Mouse (Mus musculus) stomach, embryonic 16.5 days (tissue): Measurements from ENCODE around the gene Shroom4. TPM values are rescaled to one million over a fixed set of nuclear protein-coding genes. Genes with fewer than 3 reads are reported as not detected.
"Not testable (repeated sequence)": the region's sequence is repeated elsewhere in the genome, so short reads cannot be mapped to it uniquely, and the experiment has no call there.

Source experiments
- ATAC-seq: fragments of 200-750 bp; cut with Nextera tagmentation; 2 replicates; pipeline ENCODE4 v1.8.0; 2017; ENCODE audit warnings: moderate number of reproducible peaks, moderate TSS enrichment; ENCODE audit not compliant: insufficient read depth, low FRiP score
- H3K27ac ChIP-seq: fragments of 300-500 bp; sonication (generic); 2 replicates; pipeline ENCODE4 v1.5.1; 2014; ENCODE audit warnings: low read length
- H3K27me3 ChIP-seq: fragments of 300-500 bp; sonication (generic); 2 replicates; pipeline ENCODE4 v1.6.1; 2014; ENCODE audit warnings: low read length, control low read depth, mixed read lengths; ENCODE audit not compliant: control insufficient read depth, insufficient read depth
- H3K36me3 ChIP-seq: fragments of 300-500 bp; sonication (generic); 2 replicates; pipeline ENCODE4 v1.6.1; 2014; ENCODE audit warnings: low read length; ENCODE audit not compliant: control insufficient read depth, insufficient read depth
- H3K4me1 ChIP-seq: fragments of 300-500 bp; sonication (generic); 2 replicates; pipeline ENCODE4 v1.6.1; 2014; ENCODE audit warnings: low read length, control low read depth, mixed read lengths; ENCODE audit not compliant: control insufficient read depth, insufficient read depth
- H3K4me2 ChIP-seq: fragments of 300-500 bp; sonication (generic); 2 replicates; pipeline ENCODE4 v1.6.1; 2014; ENCODE audit warnings: low read depth, low read length, mixed read lengths
- H3K4me3 ChIP-seq: fragments of 300-500 bp; sonication (generic); replicated peaks from 2 replicates; pipeline ENCODE4 v1.5.1; 2014; ENCODE audit warnings: mild to moderate bottlenecking, low read length
- H3K9ac ChIP-seq: fragments of 300-500 bp; sonication (generic); 2 replicates; pipeline ENCODE4 v1.6.1; 2014; ENCODE audit warnings: low read length
- H3K9me3 ChIP-seq: fragments of 300-500 bp; sonication (generic); replicated peaks from 2 replicates; pipeline ENCODE4 v1.6.1; 2016; ENCODE audit warnings: low read length, control low read depth; ENCODE audit not compliant: control insufficient read depth
- WGBS: fragments of 180-500 bp; shearing (Covaris S2); extraction: QIAGEN DNeasy Blood & Tissue Kit; methylation state at CpG from one replicate; pipeline ENCODE4 v1.1.7; 2014; 5-methylcytosine and 5-hydroxymethylcytosine counted together
- polyA plus RNA-seq: library from polyadenylated mRNA; unstranded; fragments of >200 nt; fragmentation: Nextera tagmentation; extraction: Ambion mirVana; gene quantifications from 2 replicates; pipeline ENCODE4 v1.2.1, GENCODE M21; 2015

Gene Shroom4
- polyA plus RNA-seq, 1 experiment from 2014 or later, result 3.0 TPM

GRCm38 (mm10) chrX:6409114-6409513 lies 9.5 kb downstream of the Shroom4 start:
- H3K4me2 ChIP-seq, result no peak overlapping the region
- WGBS, result 49% methylated on average over 6 of the region's 6 CpGs
- H3K36me3 ChIP-seq, result no peaks in the 10 kb centered on the region
- H3K27ac ChIP-seq, result no peak overlapping the region
- ATAC-seq, result no peak
- H3K27me3 ChIP-seq, result no peaks in the 10 kb centered on the region
- no peak overlapping the region for H3K4me3 ChIP-seq
- H3K9me3 ChIP-seq, result no peaks in the 10 kb centered on the region
- no peak overlapping the region for H3K9ac ChIP-seq
- H3K4me1 ChIP-seq, result no peaks in the 10 kb centered on the region

DNA sequence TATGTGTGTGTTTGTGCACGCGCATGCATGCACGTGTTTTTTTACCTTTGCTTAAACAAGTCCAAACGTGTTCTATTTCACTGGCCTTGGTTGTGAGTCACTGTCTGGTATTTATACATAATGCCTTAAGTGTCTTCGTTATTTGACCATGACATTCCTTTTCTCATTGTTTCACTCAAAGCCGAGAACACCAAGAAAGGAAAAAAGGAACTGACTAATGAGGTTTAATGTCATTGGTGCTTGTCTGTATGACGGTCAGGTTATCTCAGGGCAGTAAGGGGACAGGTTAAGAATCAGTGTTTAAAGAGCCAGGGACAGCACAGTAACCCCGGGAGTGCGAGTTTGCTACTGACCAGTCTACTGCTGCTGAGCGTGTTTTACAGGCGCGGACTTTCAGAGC lies 15.8 kb downstream of the Shroom4 start:
- no peaks in the 10 kb centered on the region for H3K9me3 ChIP-seq
- H3K9ac ChIP-seq, result no peak overlapping the region
- H3K27ac ChIP-seq, result no peak overlapping the region
- 70% methylated on average over 12 of the region's 12 CpGs for WGBS
- H3K4me3 ChIP-seq, result no peak overlapping the region
- no peaks in the 10 kb centered on the region for H3K27me3 ChIP-seq
- ATAC-seq, result no peak
- H3K4me1 ChIP-seq, result no peaks in the 10 kb centered on the region
- no peak overlapping the region for H3K4me2 ChIP-seq
- no peaks in the 10 kb centered on the region for H3K36me3 ChIP-seq

DNA sequence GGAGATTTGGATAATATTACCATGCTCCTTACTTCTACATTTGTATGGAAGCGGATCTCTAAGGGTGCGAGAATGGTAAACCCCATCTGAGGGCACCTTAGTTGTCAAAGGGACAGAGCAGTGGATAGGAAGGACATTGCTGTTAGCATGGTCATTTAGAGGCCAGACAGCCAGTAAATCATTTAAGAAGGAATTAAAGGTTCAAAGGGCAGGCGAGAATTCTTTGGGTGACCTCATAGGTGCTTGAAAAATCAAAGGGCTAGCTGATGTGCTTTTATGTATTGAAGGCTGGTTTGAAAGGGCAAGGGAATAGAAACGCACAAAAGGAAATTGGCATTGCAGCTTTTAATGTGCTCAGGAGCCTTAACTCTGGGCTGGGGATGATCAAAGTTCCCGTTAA lies 16.3 kb downstream of the Shroom4 start:
- H3K27ac ChIP-seq, result no peak overlapping the region
- no peak overlapping the region for H3K4me3 ChIP-seq
- no peaks in the 10 kb centered on the region for H3K4me1 ChIP-seq
- ATAC-seq, result no peak
- no peak overlapping the region for H3K4me2 ChIP-seq
- H3K9me3 ChIP-seq, result no peaks in the 10 kb centered on the region
- H3K27me3 ChIP-seq, result no peaks in the 10 kb centered on the region
- H3K36me3 ChIP-seq, result no peaks in the 10 kb centered on the region
- H3K9ac ChIP-seq, result no peak overlapping the region
- WGBS, result 69% methylated on average over 5 of the region's 5 CpGs

DNA sequence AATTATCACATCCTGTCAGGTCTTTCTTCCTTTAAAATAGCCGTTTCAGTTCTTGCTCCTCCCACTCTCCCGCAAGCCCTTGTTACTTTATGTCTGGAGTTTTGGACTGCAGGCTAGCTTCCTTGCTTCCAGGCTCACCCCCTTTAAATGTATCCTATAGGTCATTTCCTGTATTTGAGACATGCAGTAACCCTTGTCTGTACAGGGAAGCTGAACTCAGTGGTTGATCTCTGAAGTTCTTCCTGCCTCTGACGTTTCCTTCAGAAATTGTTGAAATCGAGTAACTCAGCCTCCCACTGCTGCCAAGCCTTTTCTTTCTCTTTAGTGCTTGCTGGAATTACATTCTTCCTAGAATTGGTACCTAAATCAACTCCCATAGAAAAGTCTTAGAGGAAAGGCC lies 18.5 kb downstream of the Shroom4 start:
- Histone ChIP-seq H3K36me3 (no peaks in the 10 kb centered on the region), H3K27ac (no peak overlapping the region), H3K4me1 (no peaks in the 10 kb centered on the region), H3K9ac (no peak overlapping the region), H3K4me3 (no peak overlapping the region), H3K27me3 (no peaks in the 10 kb centered on the region), H3K4me2 (no peak overlapping the region), H3K9me3 (no peaks in the 10 kb centered on the region)
- no peak for ATAC-seq
- 41% methylated on average over 4 of the region's 4 CpGs for WGBS

- Histone ChIP-seq H3K4me2 (no peak overlapping the region), H3K36me3 (no peaks in the 10 kb centered on the region), H3K9ac (no peak overlapping the region), H3K4me1 (no peaks in the 10 kb centered on the region), H3K27me3 (no peaks in the 10 kb centered on the region), H3K27ac (no peak overlapping the region), H3K9me3 (no peaks in the 10 kb centered on the region), H3K4me3 (no peak overlapping the region)
- WGBS, result 67% methylated on average over 2 of the region's 2 CpGs
- ATAC-seq, result no peak
Observed at GRCm38 (mm10) chrX:6435260-6435659, 35.6 kb downstream of the Shroom4 start.

DNA sequence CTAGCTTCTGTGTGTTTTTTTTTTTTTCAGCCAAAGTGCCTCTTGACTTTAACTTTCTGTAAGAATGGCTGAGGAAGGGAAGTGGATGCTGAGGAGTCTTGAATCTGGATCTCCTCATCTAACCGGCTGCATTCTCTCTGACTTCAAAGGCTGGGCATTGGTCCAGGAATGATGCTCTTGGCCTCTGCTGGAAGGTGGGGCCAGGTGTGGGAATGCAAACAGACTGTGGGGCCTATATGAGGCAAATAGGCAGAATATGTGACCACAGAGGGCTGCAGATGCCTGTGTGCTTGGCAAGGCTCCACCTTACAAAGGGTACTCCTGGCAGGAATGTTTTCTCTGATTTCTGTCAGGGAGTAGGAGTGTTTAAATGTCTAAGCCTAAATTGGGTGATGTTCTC lies 46.8 kb downstream of the Shroom4 start:
- Histone ChIP-seq H3K4me2 (no peak overlapping the region), H3K36me3 (no peaks in the 10 kb centered on the region), H3K9me3 (no peaks in the 10 kb centered on the region), H3K9ac (no peak overlapping the region), H3K4me3 (no peak overlapping the region), H3K27ac (no peak overlapping the region), H3K4me1 (no peaks in the 10 kb centered on the region; the same call in 1 of the 2 replicates), H3K27me3 (no peaks in the 10 kb centered on the region)
- ATAC-seq, result peak; percentile 33; the same call in 1 of the 2 replicates
- WGBS, result 27% methylated on average over 1 of the region's 1 CpGs

DNA sequence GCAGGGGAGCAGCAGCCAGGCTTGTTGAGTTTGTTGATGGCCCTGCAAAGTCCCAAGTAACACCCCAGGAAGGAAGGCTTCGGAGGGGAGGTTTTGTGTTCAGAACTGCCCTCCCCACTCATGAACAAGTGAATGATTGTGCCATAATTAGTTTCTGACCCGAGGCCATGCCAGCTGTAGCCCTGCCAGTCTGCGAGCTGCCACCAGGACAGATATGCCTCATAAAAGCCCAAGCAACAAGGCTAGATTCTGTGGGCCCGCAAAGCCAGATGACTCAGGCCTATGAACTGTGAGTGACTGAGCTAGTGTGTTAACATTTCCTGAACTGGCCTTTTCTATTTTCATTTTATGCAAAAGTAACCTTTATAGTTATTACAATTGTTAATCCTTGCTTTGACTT lies 48.3 kb downstream of the Shroom4 start:
- H3K4me1 ChIP-seq, result no peaks in the 10 kb centered on the region; the same call in 1 of the 2 replicates
- H3K27me3 ChIP-seq, result no peaks in the 10 kb centered on the region
- H3K9ac ChIP-seq, result no peak overlapping the region
- no peaks in the 10 kb centered on the region for H3K36me3 ChIP-seq
- no peaks in the 10 kb centered on the region for H3K9me3 ChIP-seq
- H3K4me2 ChIP-seq, result no peak overlapping the region
- 60% methylated on average over 4 of the region's 4 CpGs for WGBS
- H3K4me3 ChIP-seq, result no peak overlapping the region
- no peak overlapping the region for H3K27ac ChIP-seq
- no peak for ATAC-seq

GRCm38 (mm10) chrX:6453220-6453619 lies 53.6 kb downstream of the Shroom4 start:
- H3K27me3 ChIP-seq, result no peaks in the 10 kb centered on the region
- no peak overlapping the region for H3K9ac ChIP-seq
- no peaks in the 10 kb centered on the region for H3K4me1 ChIP-seq
- no peak overlapping the region for H3K4me3 ChIP-seq
- H3K9me3 ChIP-seq, result no peaks in the 10 kb centered on the region
- H3K27ac ChIP-seq, result no peak overlapping the region
- no peaks in the 10 kb centered on the region for H3K36me3 ChIP-seq
- no peak overlapping the region for H3K4me2 ChIP-seq
- WGBS, result 95% methylated on average over 4 of the region's 4 CpGs
- no peak for ATAC-seq

- H3K9ac ChIP-seq, H3K9me3 ChIP-seq, H3K4me1 ChIP-seq, H3K36me3 ChIP-seq, H3K27me3 ChIP-seq, H3K4me3 ChIP-seq, H3K4me2 ChIP-seq, H3K27ac ChIP-seq, ATAC-seq: not testable (repeated sequence)
- no CpG with 5 or more reads among the region's 1 CpGs for WGBS
Observed at GRCm38 (mm10) chrX:6469251-6469650, 69.6 kb downstream of the Shroom4 start.

GRCm38 (mm10) chrX:6472563-6472962 lies 72.9 kb downstream of the Shroom4 start:
- not testable (repeated sequence) for ATAC-seq, H3K27me3 ChIP-seq, H3K4me1 ChIP-seq, H3K27ac ChIP-seq, H3K9ac ChIP-seq, H3K4me3 ChIP-seq, H3K9me3 ChIP-seq, H3K4me2 ChIP-seq, H3K36me3 ChIP-seq
- no CpG with 5 or more reads among the region's 1 CpGs for WGBS
